ENCODE assay signal across 8 mouse cellular contexts in the genomic region with DNA sequence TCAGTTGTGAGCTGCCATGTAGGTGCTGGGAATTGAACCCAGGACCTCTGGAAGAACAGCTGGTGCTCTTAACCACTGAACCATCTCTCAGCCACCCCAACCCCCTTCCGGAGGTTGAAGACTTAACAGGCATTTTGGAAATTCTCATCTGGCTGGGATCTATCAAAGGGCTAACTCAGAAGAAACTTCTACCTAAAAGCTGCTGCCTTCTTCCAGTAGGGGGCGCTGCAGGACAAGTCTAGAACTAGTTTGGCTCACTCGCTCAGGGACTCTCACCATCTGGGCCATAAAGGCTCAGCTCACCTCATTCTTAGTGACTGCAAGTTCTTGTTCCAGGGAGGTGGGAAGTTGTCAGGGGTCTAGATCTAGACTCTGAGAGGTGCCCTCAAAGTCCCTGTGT. TPM values are rescaled to one million over a fixed set of nuclear protein-coding genes. Genes with fewer than 3 reads are reported as not detected.
DNase-seq lines count a peak whose midpoint lies in the region; TF ChIP-seq lines count a peak whose summit lies in the region.

No protein-coding gene starts in this region.

- DNase-seq in MEL-GATA-1-ER (ENCODE audit: extremely low read depth, low read depth) = peak; percentile 74
- DNase-seq in c-Kit-negative CD71-positive TER-119-positive erythroid progenitor cells, embryonic 14.5 days (ENCODE audit: low read depth, low spot score) = peak; percentile 90
- peak; percentile 57 for DNase-seq in fibroblast of lung, adult 2 months (ENCODE audit: low read depth)
- DNase-seq in heart, postnatal 14 days = peak; percentile 88 to 93
- peak; percentile 78 to 92 for DNase-seq in layer of hippocampus, adult 2 months (ENCODE audit: low spot score in 2 of 2)
- DNase-seq in lung, postnatal 14 days = peak; percentile 96
- peak; percentile 85 to 87 for DNase-seq in right cerebral cortex, adult 2 months (ENCODE audit: low spot score in 2 of 2)
- DNase-seq in urinary bladder, postnatal 10 days (ENCODE audit: low spot score) = peak; percentile 58

- no peak overlapping the region for H3K4me3 ChIP-seq in layer of hippocampus, adult 2 months

- peak; percentile 88 for TF ChIP-seq CTCF in layer of hippocampus, adult 2 months (conservative IDR thresholded peaks at IDR 0.05)

- intact Hi-C loops in heart, postnatal 14 days (cut with DNase I) = loop anchor here (2.0 to 5.0 kb wide), 4 partner anchors 43 to 308 kb away; a partner anchor contains a TSS

- H3K27ac ChIP-seq in layer of hippocampus, adult 2 months = no peak overlapping the region

RNA-seq across cellular contexts. Expression of a gene that starts 6.1 kb away (rescaled TPM):
- 1 to 10 TPM; 2.4 to 2.5 TPM for total RNA-seq in heart, postnatal 14 days (2021)
- total RNA-seq in layer of hippocampus, adult 2 months (2021) = 10 to 100 TPM in 1 of 2 experiments, 1 to 10 TPM in 1; 8.1 to 10.8 TPM

RNA-seq across cellular contexts. Expression of a gene that starts 6.7 kb away (rescaled TPM):
- not detected for total RNA-seq in heart, postnatal 14 days (2021)
- total RNA-seq in layer of hippocampus, adult 2 months (2021) = under 1 TPM in 1 of 2 experiments, not detected in 1; 0.84 TPM

RNA-seq across cellular contexts. Expression of a gene that starts 13.2 kb away (rescaled TPM):
- 1 to 10 TPM; 7.8 to 9.1 TPM for total RNA-seq in heart, postnatal 14 days (2021)
- total RNA-seq in layer of hippocampus, adult 2 months (2021) = 10 to 100 TPM; 32.7 to 35.4 TPM

RNA-seq across cellular contexts. Expression of a gene that starts 13.2 kb away (rescaled TPM):
- 10 to 100 TPM; 13.8 to 16.9 TPM for total RNA-seq in heart, postnatal 14 days (2021)
- 10 to 100 TPM; 41.1 to 41.5 TPM for total RNA-seq in layer of hippocampus, adult 2 months (2021)

RNA-seq across cellular contexts. Expression of a gene that starts 28.1 kb away (rescaled TPM):
- total RNA-seq in heart, postnatal 14 days (2021) = 1 to 10 TPM in 1 of 2 experiments, under 1 TPM in 1; 0.69 to 5.7 TPM
- 10 to 100 TPM; 71.1 to 76.9 TPM for total RNA-seq in layer of hippocampus, adult 2 months (2021)
